Mouse (Mus musculus) MEL (cell line): Measurements from ENCODE around the gene Tesk1.

Experiments used
- JUND ChIP-seq: IDR thresholded peaks from 2 replicates; pipeline ENCODE4 v1.6.1; 2011; ENCODE audit warnings: low read depth, mild to moderate bottlenecking, improper control_type of control experiment, low read length
- POLR2A ChIP-seq, 2 experiments: IDR thresholded peaks; 2 replicates each; pipeline ENCODE4 v1.6.1; 2011 to 2012; ENCODE audit warnings: low read length in 2 of 2, mild to moderate bottlenecking in 2 of 2, control low read depth in 1 of 2, improper control_type of control experiment in 1 of 2, low read depth in 1 of 2, moderate library complexity in 1 of 2; ENCODE audit not compliant: control insufficient read depth in 1 of 2, insufficient read depth in 1 of 2, poor library complexity in 1 of 2
- ZKSCAN1 ChIP-seq: IDR thresholded peaks from 2 replicates; pipeline ENCODE4 v1.6.1; 2012; ENCODE audit warnings: low read depth, mild to moderate bottlenecking, inconsistent platforms, low read length, improper control_type of control experiment, moderate library complexity

GRCm38 (mm10) chr4:43452315-43452714 lies 10.6 kb downstream of the Tesk1 start:
- no peak for TF ChIP-seq POLR2A (IDR thresholded peaks at IDR 0.05; ENCODE audit: control insufficient read depth in 1 of 2, insufficient read depth in 1 of 2, low read depth in 1 of 2, low read length in 2 of 2, poor library complexity in 1 of 2)
- TF ChIP-seq JUND, result no peak
- no peak for TF ChIP-seq ZKSCAN1
